Mouse (Mus musculus) stomach, postnatal 0 days (tissue): ENCODE results near the gene Meis2. TPM values are rescaled to one million over a fixed set of nuclear protein-coding genes. Genes with fewer than 3 reads are reported as not detected.

Source experiments
- ATAC-seq: fragments of 200-750 bp; cut with Nextera tagmentation; 2 replicates; pipeline ENCODE4 v1.8.0; 2017; ENCODE audit not compliant: low FRiP score, low TSS enrichment
- DNase-seq: peaks from one replicate; pipeline ENCODE4 v3.0.0-alpha.2; 2016; ENCODE audit warnings: low spot score
- H3K27ac ChIP-seq: fragments of 300-500 bp; sonication (generic); replicated peaks from 2 replicates; pipeline ENCODE4 v1.5.1; 2014; ENCODE audit warnings: mild to moderate bottlenecking, control low read depth
- H3K27me3 ChIP-seq: fragments of 300-500 bp; sonication (generic); 2 replicates; pipeline ENCODE4 v1.6.1; 2014; ENCODE audit warnings: low read length; ENCODE audit not compliant: control insufficient read depth, insufficient read depth
- H3K36me3 ChIP-seq: fragments of 300-500 bp; sonication (generic); 2 replicates; pipeline ENCODE4 v1.6.1; 2014; ENCODE audit warnings: low read length, mixed read lengths; ENCODE audit not compliant: control insufficient read depth, insufficient read depth
- H3K4me1 ChIP-seq: fragments of 300-500 bp; sonication (generic); replicated peaks from 2 replicates; pipeline ENCODE4 v1.6.1; 2014; ENCODE audit warnings: antibody characterized with exemption; ENCODE audit not compliant: control insufficient read depth, insufficient read depth
- H3K4me2 ChIP-seq: fragments of 300-500 bp; sonication (generic); replicated peaks from 2 replicates; pipeline ENCODE4 v1.6.1; 2014; ENCODE audit warnings: low read depth, mild to moderate bottlenecking, control low read depth, moderate library complexity
- H3K4me3 ChIP-seq: fragments of 300-500 bp; sonication (generic); 2 replicates; pipeline ENCODE4 v1.5.1; 2014; ENCODE audit warnings: low read depth, low read length, control low read depth
- H3K9ac ChIP-seq: fragments of 300-500 bp; sonication (generic); 2 replicates; pipeline ENCODE4 v1.6.1; 2014; ENCODE audit warnings: mild to moderate bottlenecking, low read length, control low read depth, mixed read lengths
- H3K9me3 ChIP-seq: fragments of 300-500 bp; sonication (generic); 2 replicates; pipeline ENCODE4 v1.6.1; 2016; ENCODE audit warnings: low read length; ENCODE audit not compliant: control insufficient read depth
- CTCF ChIP-seq: IDR thresholded peaks from 2 replicates; pipeline ENCODE4 v1.5.1; 2016; ENCODE audit warnings: antibody characterized with exemption, low read depth, mild to moderate bottlenecking, moderate library complexity
- EP300 ChIP-seq: optimal IDR thresholded peaks from 2 replicates; pipeline ENCODE3; 2016; ENCODE audit warnings: antibody characterized with exemption
- WGBS: fragments of 180-500 bp; shearing (Covaris S2); extraction: QIAGEN DNeasy Blood & Tissue Kit; methylation state at CpG from one replicate; pipeline ENCODE4 v1.1.7; 2014; 5-methylcytosine and 5-hydroxymethylcytosine counted together
- polyA plus RNA-seq: library from polyadenylated mRNA; unstranded; fragments of >200 nt; fragmentation: Nextera tagmentation; extraction: Ambion mirVana; gene quantifications from 2 replicates; pipeline ENCODE4 v1.2.1, GENCODE M21; 2015

Gene Meis2
- polyA plus RNA-seq, 1 experiment from 2014 or later: 17.7 TPM

GRCm38 (mm10) chr2:116019959-116020358 lies 45.7 kb downstream of the Meis2 start:
- Histone ChIP-seq H3K27ac (no peak overlapping the region; the same call in 1 of the 2 replicates), H3K27me3 (no peaks in the 10 kb centered on the region), H3K4me1 (peaks cover 4% of the 10 kb centered on the region; the same call in 1 of the 2 replicates), H3K36me3 (0 out of 2 replicates have a peak, but pooled peaks cover 3% of the 10 kb centered on the region), H3K9ac (no peak overlapping the region), H3K9me3 (no peaks in the 10 kb centered on the region), H3K4me2 (no peak overlapping the region), H3K4me3 (no peak overlapping the region)
- TF ChIP-seq EP300 (no peak), CTCF (no peak)
- ATAC-seq (no peak), DNase-seq (no peak)
- WGBS: 42% methylated on average over 9 of the region's 9 CpGs

- no peaks in the 10 kb centered on the region for H3K9me3 ChIP-seq
- no peak for DNase-seq
- H3K4me1 ChIP-seq: peaks cover 4% of the 10 kb centered on the region; the same call in 1 of the 2 replicates
- 57% methylated on average over 6 of the region's 6 CpGs for WGBS
- H3K27me3 ChIP-seq: no peaks in the 10 kb centered on the region
- TF ChIP-seq EP300 (no peak), CTCF (no peak)
- H3K27ac ChIP-seq: peak overlapping the region; percentile 24; the same call in 1 of the 2 replicates
- H3K4me3 ChIP-seq: no peak overlapping the region
- ATAC-seq: no peak; the same call in 1 of the 2 replicates
- no peak overlapping the region for H3K9ac ChIP-seq
- 0 out of 2 replicates have a peak, but pooled peaks cover 3% of the 10 kb centered on the region for H3K36me3 ChIP-seq
- no peak overlapping the region for H3K4me2 ChIP-seq
Measured at GRCm38 (mm10) chr2:116019466-116019794, 46.2 kb downstream of the Meis2 start.

GRCm38 (mm10) chr2:116018781-116019465 lies 46.7 kb downstream of the Meis2 start:
- no peaks in the 10 kb centered on the region for H3K9me3 ChIP-seq
- no peak overlapping the region for H3K4me2 ChIP-seq
- H3K4me3 ChIP-seq: no peak overlapping the region
- 40% methylated on average over 10 of the region's 10 CpGs for WGBS
- DNase-seq (no peak), ATAC-seq (no peak; the same call in 1 of the 2 replicates)
- H3K27me3 ChIP-seq: no peaks in the 10 kb centered on the region
- no peaks in the 10 kb centered on the region for H3K36me3 ChIP-seq
- TF ChIP-seq CTCF: no peak
- TF ChIP-seq EP300: no peak
- no peak overlapping the region for H3K9ac ChIP-seq
- H3K4me1 ChIP-seq: peaks cover 4% of the 10 kb centered on the region; the same call in 1 of the 2 replicates
- H3K27ac ChIP-seq: peak overlapping the region; percentile 24; the same call in 1 of the 2 replicates

- no peaks in the 10 kb centered on the region for H3K27me3 ChIP-seq
- 67% methylated on average over 10 of the region's 10 CpGs for WGBS
- H3K9me3 ChIP-seq: no peaks in the 10 kb centered on the region
- H3K4me1 ChIP-seq: peaks cover 4% of the 10 kb centered on the region; the same call in 1 of the 2 replicates
- H3K36me3 ChIP-seq: no peaks in the 10 kb centered on the region
- no peak for TF ChIP-seq EP300
- TF ChIP-seq CTCF: no peak
- ATAC-seq (no peak), DNase-seq (no peak)
- no peak overlapping the region for H3K9ac ChIP-seq
- H3K4me3 ChIP-seq: no peak overlapping the region
- no peak overlapping the region for H3K27ac ChIP-seq
- H3K4me2 ChIP-seq: no peak overlapping the region
Measured at GRCm38 (mm10) chr2:116015520-116015919, 50.1 kb downstream of the Meis2 start.

GRCm38 (mm10) chr2:116010469-116010868 lies 55.2 kb downstream of the Meis2 start:
- Histone ChIP-seq H3K36me3 (no peaks in the 10 kb centered on the region), H3K27me3 (no peaks in the 10 kb centered on the region), H3K4me2 (no peak overlapping the region), H3K9me3 (no peaks in the 10 kb centered on the region), H3K4me3 (no peak overlapping the region), H3K9ac (no peak overlapping the region), H3K4me1 (peaks cover 6% of the 10 kb centered on the region), H3K27ac (no peak overlapping the region)
- ATAC-seq (no peak), DNase-seq (no peak)
- no peak for TF ChIP-seq CTCF
- no peak for TF ChIP-seq EP300
- 53% methylated on average over 6 of the region's 6 CpGs for WGBS

- TF ChIP-seq EP300: no peak
- TF ChIP-seq CTCF: no peak
- no peak overlapping the region for H3K27ac ChIP-seq
- peaks cover 6% of the 10 kb centered on the region for H3K4me1 ChIP-seq
- ATAC-seq (no peak), DNase-seq (no peak)
- H3K4me2 ChIP-seq: no peak overlapping the region
- H3K27me3 ChIP-seq: no peaks in the 10 kb centered on the region
- H3K9me3 ChIP-seq: no peaks in the 10 kb centered on the region
- 50% methylated on average over 3 of the region's 3 CpGs for WGBS
- H3K36me3 ChIP-seq: no peaks in the 10 kb centered on the region
- no peak overlapping the region for H3K9ac ChIP-seq
- no peak overlapping the region for H3K4me3 ChIP-seq
Measured at GRCm38 (mm10) chr2:116010061-116010460, 55.6 kb downstream of the Meis2 start.
